Mouse (Mus musculus) cerebellum, postnatal 14 days (tissue): Measurements from ENCODE around the gene Dhh.

Experiments
- DNase-seq, 2 experiments: peaks; one replicate each; pipeline ENCODE4 v3.0.0; 2021; ENCODE audit warnings: mixed read lengths in 2 of 2

Dhh gene

DNA sequence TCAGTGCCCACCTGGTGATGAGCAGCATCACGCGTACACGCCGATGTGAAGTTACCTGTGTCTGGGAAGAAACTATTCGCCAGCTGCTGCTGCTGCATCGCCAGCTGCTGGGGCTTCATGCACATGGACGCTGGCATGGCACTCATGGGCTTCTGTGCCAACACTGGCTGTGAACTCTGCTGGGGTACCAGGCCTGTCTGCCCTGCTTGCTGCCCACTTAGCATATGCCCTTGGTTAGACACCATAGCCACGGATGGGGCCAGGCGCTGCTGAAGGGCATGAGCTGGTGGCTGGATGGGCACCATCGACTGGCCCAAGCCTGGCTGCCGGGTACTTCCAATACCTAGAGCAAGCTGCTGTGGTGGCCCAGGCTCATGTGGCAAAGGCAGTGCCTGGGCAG lies 49.2 kb downstream of the Dhh start:
- DNase-seq, result peak in 1 of 2 experiments; percentile 26

DNA sequence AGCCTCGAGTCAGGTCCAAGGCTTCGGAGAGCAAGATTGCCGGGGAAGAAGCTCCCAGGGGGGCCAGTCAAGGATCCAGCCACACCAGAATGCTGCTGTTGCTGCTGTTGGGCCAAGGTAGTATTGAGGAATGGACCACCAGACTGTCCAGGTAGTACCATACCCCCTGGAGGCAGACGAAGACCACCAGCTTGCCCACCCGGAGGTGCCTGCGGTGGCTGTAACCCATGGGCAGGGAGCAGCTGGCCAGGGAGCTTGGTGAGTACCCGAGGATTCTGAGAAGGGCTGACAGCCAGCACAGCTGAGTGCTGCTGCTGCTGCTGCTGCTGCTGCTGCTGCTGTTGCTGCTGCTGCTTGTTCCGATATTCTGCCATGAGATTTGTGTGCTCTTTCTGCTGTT lies 52.2 kb downstream of the Dhh start:
- no peak for DNase-seq

DNA sequence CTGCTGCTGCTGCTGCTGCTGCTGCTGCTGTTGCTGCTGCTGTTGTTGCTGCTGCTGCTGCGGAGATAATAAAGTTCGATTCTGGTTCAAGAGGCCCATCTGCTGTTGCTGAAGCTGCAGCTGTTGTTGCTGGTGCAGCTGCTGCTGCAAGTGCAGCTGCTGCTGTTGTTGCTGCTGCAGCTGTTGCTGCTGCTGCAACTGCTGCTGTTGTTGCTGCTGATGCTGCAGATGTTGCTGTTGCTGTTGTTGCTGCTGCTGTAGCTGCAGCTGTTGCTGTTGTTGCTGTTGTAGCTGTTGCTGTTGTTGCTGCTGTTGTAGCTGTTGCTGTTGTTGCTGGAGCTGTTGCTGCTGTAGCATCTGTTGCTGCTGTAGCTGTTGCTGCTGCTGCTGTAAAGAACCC lies 53.2 kb downstream of the Dhh start:
- no peak for DNase-seq

DNA sequence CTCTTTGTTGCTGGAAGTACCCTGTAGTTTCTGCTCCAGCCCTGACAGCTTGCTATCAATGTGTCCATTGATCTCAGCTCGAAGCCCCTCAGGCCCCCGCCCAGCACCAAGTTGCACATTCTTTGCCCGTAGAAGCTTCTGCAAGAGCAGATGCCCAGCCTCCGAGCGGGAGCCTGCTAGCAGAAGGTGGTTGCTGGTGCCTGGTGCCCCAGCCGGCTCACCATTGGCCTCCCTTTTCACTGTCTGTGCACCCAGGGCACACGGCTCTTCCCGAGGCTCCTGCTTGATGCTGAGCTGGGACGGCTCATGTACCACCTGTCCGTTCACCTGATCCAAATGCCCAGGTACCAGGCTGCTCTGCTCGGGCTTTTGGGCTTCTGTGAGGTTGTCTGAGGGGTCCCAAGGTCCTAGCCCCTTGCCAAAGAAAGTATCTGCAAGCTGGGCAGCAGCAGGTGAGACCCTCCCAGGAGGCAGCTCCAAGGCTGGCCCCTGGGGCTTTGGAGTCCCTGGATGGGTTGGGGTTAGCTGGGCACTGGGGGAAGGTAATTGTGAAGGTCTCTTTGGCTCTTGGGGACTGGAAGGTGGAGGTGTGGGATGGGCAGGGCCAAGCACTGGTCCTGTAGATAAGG lies 54.6 kb downstream of the Dhh start:
- no peak for DNase-seq
